Mouse (Mus musculus) CH12.LX (cell line): ENCODE measurements around the gene Zfp708.

Source experiments
- BHLHE40 ChIP-seq: IDR thresholded peaks from 2 replicates; pipeline ENCODE4 v1.6.1; 2011; ENCODE audit warnings: mild to moderate bottlenecking, low read depth, low read length, improper control_type of control experiment
- CHD1 ChIP-seq: IDR thresholded peaks from 2 replicates; pipeline ENCODE4 v1.6.1; 2012; ENCODE audit warnings: low read depth, low read length, improper control_type of control experiment, inconsistent platforms
- CHD2 ChIP-seq: IDR thresholded peaks from 2 replicates; pipeline ENCODE4 v1.6.1; 2011; ENCODE audit warnings: low read length, improper control_type of control experiment
- CTCF ChIP-seq, 2 experiments: IDR thresholded peaks in 1 of 2; conservative IDR thresholded peaks in 1 of 2; 2 replicates each; pipeline ENCODE4 v1.5.1; 2011 to 2012; ENCODE audit warnings: low read depth in 2 of 2, low read length in 2 of 2, improper control_type of control experiment in 1 of 2, inconsistent platforms in 1 of 2, mild to moderate bottlenecking in 1 of 2, moderate library complexity in 1 of 2
- ETS1 ChIP-seq: conservative IDR thresholded peaks from 2 replicates; pipeline ENCODE4 v1.6.1; 2012; ENCODE audit warnings: low read depth, mild to moderate bottlenecking, inconsistent platforms, low read length, improper control_type of control experiment, moderate library complexity
- POLR2A ChIP-seq: IDR thresholded peaks from 2 replicates; pipeline ENCODE4 v1.6.1; 2011; ENCODE audit warnings: low read depth, mild to moderate bottlenecking, improper control_type of control experiment, low read length
- POLR2AphosphoS2 ChIP-seq: IDR thresholded peaks from 2 replicates; pipeline ENCODE4 v1.6.1; 2011; ENCODE audit warnings: low read depth, low read length, improper control_type of control experiment
- RAD21 ChIP-seq: IDR thresholded peaks from 2 replicates; pipeline ENCODE4 v1.6.1; 2011; ENCODE audit warnings: low read depth, mild to moderate bottlenecking, low read length, improper control_type of control experiment, moderate library complexity
- TBP ChIP-seq: conservative IDR thresholded peaks from 2 replicates; pipeline ENCODE4 v1.6.1; 2011; ENCODE audit warnings: low read depth, low read length, improper control_type of control experiment

GRCm38 (mm10) chr13:67113287-67113686, 15.5 kb upstream of the Zfp708 start:
- TF ChIP-seq CHD2 (no peak), CTCF (conservative IDR thresholded peaks at IDR 0.05 in 1 of 2, IDR thresholded peaks at IDR 0.05 in 1 of 2; ENCODE audit: low read depth in 2 of 2, low read length in 2 of 2) (no peak), CHD1 (no peak), BHLHE40 (no peak), POLR2A (no peak), RAD21 (no peak), POLR2AphosphoS2 (no peak), TBP (no peak), ETS1 (no peak)
